Mouse (Mus musculus) hindbrain, embryonic 15.5 days (tissue): ENCODE measurements at regions not wholly inside any gene's neighbourhood (a gene's known extent, or its start where the extent isn't known, plus 50 kb on each side); places are given as distances from the start of the nearest gene placed in this dataset.
"Not testable (repeated sequence)": the region's sequence is repeated elsewhere in the genome, so short reads cannot be mapped to it uniquely, and the experiment has no call there.

ENCODE experiments used
- ATAC-seq: fragments of 200-750 bp; cut with Nextera tagmentation; 2 replicates; pipeline ENCODE4 v1.8.0; 2017; ENCODE audit warnings: low read depth, moderate number of reproducible peaks, moderate TSS enrichment; ENCODE audit not compliant: low FRiP score
- H3K27ac ChIP-seq: fragments of 300-500 bp; sonication (generic); replicated peaks from 2 replicates; pipeline ENCODE4 v1.5.1; 2015; ENCODE audit warnings: mild to moderate bottlenecking, inconsistent platforms
- H3K27me3 ChIP-seq: fragments of 300-500 bp; sonication (generic); 2 replicates; pipeline ENCODE4 v1.6.1; 2015; ENCODE audit warnings: control low read depth, inconsistent platforms
- H3K36me3 ChIP-seq: fragments of 300-500 bp; sonication (generic); 2 replicates; pipeline ENCODE4 v1.6.1; 2015; ENCODE audit warnings: control low read depth, inconsistent platforms
- H3K4me1 ChIP-seq: fragments of 300-500 bp; sonication (generic); replicated peaks from 2 replicates; pipeline ENCODE4 v1.6.1; 2015; ENCODE audit warnings: control low read depth, inconsistent platforms
- H3K4me2 ChIP-seq: fragments of 300-500 bp; sonication (generic); 2 replicates; pipeline ENCODE4 v1.6.1; 2015; ENCODE audit warnings: moderate library complexity, mild to moderate bottlenecking, inconsistent platforms
- H3K4me3 ChIP-seq: fragments of 300-500 bp; sonication (generic); 2 replicates; pipeline ENCODE4 v1.5.1; 2015; ENCODE audit warnings: mild to moderate bottlenecking, inconsistent platforms
- H3K9ac ChIP-seq: fragments of 300-500 bp; sonication (generic); 2 replicates; pipeline ENCODE4 v1.6.1; 2015; ENCODE audit warnings: inconsistent platforms
- H3K9me3 ChIP-seq: fragments of 300-500 bp; sonication (generic); 2 replicates; pipeline ENCODE4 v1.6.1; 2016; ENCODE audit warnings: control low read depth, inconsistent platforms
- WGBS: fragments of 180-500 bp; shearing (Covaris S2); methylation state at CpG from one replicate; pipeline ENCODE4 v1.1.7; 2015; 5-methylcytosine and 5-hydroxymethylcytosine counted together

DNA sequence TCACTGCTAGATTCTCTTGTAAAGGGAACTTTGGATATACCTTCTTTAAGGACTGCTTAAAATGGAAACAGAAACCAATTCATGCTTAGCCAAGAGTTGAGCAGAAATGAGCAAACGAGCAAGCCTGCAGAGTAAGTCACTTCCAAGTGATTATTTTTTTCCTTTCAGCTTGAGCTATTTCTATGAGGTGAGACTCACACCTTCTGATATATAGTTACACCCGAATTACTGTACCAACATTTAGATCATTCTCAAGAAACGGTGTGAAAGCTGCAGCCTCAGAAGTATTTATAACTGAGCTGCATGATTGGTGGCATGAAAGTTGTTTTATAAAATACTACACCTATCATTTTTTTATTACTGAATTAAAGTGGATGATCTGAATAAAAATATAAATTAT, 771.9 kb upstream of the 4930452B06Rik start:
- no peak for ATAC-seq
- H3K36me3 ChIP-seq, result no peaks in the 10 kb centered on the region
- no peak overlapping the region for H3K4me3 ChIP-seq
- no peaks in the 10 kb centered on the region for H3K4me1 ChIP-seq
- WGBS, result 74% methylated on average over 3 of the region's 3 CpGs
- H3K9me3 ChIP-seq, result no peaks in the 10 kb centered on the region
- H3K9ac ChIP-seq, result no peak overlapping the region
- H3K27me3 ChIP-seq, result no peaks in the 10 kb centered on the region
- no peak overlapping the region for H3K4me2 ChIP-seq
- H3K27ac ChIP-seq, result no peak overlapping the region

DNA sequence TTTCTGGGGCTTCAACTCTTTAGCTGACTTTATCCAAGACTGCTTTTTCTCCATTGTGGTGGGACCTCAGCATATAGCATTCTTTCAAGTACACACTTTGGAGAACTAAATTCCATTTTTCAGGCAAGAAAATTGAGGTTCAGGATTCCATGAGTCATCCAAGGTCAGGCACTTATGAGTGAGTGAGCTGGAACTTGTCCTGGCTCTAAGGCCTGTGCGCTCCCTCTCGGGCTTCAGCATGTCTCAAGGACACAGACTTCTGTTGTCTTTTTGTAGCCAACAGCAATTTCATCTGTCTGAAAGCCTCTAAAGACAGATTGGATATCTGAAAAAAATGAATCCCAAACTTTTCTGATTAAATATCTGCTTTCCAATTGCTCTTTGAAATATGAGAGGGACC, 769.1 kb upstream of the 4930452B06Rik start:
- H3K4me3 ChIP-seq, result no peak overlapping the region
- 97% methylated on average over 2 of the region's 2 CpGs for WGBS
- H3K36me3 ChIP-seq, result no peaks in the 10 kb centered on the region
- no peak overlapping the region for H3K4me2 ChIP-seq
- no peaks in the 10 kb centered on the region for H3K27me3 ChIP-seq
- no peaks in the 10 kb centered on the region for H3K4me1 ChIP-seq
- no peak for ATAC-seq
- H3K9me3 ChIP-seq, result no peaks in the 10 kb centered on the region
- no peak overlapping the region for H3K27ac ChIP-seq
- H3K9ac ChIP-seq, result no peak overlapping the region

DNA sequence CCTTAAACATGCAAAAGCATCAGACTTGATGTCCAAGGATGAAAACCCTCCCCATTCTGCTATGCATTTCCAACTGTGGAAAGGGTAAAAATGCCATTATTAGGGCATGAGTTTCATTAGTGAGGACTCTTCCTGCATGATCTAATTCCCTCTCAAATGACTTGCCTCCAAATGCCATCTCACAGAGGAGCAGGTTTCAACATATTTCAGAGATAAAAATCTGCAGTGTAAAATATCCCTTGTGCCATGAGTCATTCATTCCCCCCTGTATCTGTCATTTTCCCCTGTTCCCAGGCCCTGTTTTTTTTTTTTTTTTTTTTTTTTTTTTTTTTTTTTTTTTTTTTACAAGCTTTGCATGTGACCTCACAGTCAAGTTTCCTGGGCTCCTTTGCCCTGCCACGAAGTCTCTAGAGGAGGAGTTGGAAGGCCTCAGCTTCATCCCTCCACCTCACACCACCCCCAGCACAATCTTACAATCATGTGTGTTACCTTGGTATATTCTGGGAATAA, 767.1 kb upstream of the 4930452B06Rik start:
- no peaks in the 10 kb centered on the region for H3K27me3 ChIP-seq
- H3K27ac ChIP-seq, result no peak overlapping the region
- 70% methylated on average over 1 of the region's 1 CpGs for WGBS
- H3K9ac ChIP-seq, result no peak overlapping the region
- no peaks in the 10 kb centered on the region for H3K4me1 ChIP-seq
- H3K36me3 ChIP-seq, result no peaks in the 10 kb centered on the region
- no peaks in the 10 kb centered on the region for H3K9me3 ChIP-seq
- H3K4me2 ChIP-seq, result no peak overlapping the region
- no peak for ATAC-seq
- H3K4me3 ChIP-seq, result no peak overlapping the region

DNA sequence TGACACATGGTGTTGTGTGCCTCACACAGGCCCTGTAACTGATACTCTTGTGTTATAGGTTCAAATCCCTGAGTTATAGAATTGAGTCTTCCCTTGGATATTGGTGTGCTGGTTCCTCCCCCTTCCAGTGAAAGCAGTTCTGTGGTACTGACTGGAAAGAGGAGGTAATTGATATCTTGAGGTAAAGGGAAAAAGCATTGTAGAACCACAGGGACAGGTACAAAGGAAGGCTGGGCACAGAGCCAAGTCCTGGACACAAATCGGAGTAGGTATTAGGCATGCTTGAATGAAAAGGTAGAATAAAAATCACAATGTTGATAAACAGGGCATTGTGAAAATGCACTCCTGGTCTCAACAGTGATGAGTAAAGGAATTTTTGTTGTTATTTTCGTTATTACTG, 765.8 kb upstream of the 4930452B06Rik start:
- no peak for ATAC-seq
- Histone ChIP-seq H3K9me3 (no peaks in the 10 kb centered on the region), H3K4me3 (no peak overlapping the region), H3K4me1 (no peaks in the 10 kb centered on the region), H3K4me2 (no peak overlapping the region), H3K36me3 (no peaks in the 10 kb centered on the region), H3K27me3 (no peaks in the 10 kb centered on the region), H3K27ac (no peak overlapping the region), H3K9ac (no peak overlapping the region)
- WGBS, result 77% methylated on average over 2 of the region's 2 CpGs

DNA sequence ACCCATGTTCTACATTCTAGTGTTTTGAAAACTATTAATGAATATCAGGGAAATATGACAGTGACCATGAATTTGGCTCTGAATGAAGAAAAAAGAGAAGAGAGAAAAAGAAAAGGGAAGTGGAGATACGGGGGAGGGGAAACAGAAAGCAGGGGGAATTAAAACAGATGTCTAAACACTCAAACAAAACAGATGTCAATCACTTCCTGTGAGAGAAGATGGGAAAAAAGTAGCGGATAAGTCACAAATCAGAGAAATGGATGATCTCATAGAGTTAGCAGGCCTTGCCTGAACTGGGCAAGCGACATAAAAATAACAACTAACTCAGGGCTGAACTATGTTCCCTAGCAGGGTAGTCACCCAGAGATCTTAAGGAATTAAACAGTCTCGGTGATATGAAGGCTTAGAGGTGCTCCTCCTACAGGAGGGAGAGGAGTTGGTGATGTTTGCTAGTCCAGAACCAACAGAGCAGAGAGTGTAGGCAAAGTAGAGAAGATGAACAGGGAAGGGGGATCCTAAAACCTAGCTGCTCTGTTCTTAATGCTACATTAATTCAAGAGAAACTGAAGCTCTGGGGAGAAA, 745.9 kb upstream of the 4930452B06Rik start:
- no peak overlapping the region for H3K4me3 ChIP-seq
- no peaks in the 10 kb centered on the region for H3K27me3 ChIP-seq
- no peak for ATAC-seq
- H3K4me2 ChIP-seq, result no peak overlapping the region
- no peaks in the 10 kb centered on the region for H3K4me1 ChIP-seq
- H3K27ac ChIP-seq, result no peak overlapping the region
- 75% methylated on average over 4 of the region's 4 CpGs for WGBS
- H3K9ac ChIP-seq, result no peak overlapping the region
- H3K36me3 ChIP-seq, result no peaks in the 10 kb centered on the region
- H3K9me3 ChIP-seq, result no peaks in the 10 kb centered on the region

DNA sequence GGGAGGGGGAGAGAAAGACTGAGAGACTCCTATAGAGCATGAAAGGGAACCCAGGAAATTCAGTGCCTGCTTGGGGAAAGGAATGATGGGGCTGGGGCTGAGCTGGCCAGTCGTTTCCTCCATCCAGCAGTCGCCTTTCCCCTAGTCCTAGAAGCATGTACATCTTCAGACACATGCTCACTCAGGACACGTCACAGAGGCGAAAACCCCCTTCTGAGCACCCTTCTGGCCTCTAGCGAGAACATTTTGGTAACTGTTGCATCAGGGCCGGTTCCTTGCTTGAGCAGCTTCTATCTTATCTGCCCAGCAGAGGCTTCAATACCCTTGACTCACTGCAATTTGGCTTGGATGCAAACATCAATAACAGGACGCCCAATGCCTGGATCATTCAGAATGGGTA, 737.6 kb upstream of the 4930452B06Rik start:
- H3K36me3 ChIP-seq, result no peaks in the 10 kb centered on the region
- no peak overlapping the region for H3K4me2 ChIP-seq
- H3K27me3 ChIP-seq, result no peaks in the 10 kb centered on the region
- H3K4me1 ChIP-seq, result no peaks in the 10 kb centered on the region
- H3K27ac ChIP-seq, result no peak overlapping the region
- H3K9ac ChIP-seq, result no peak overlapping the region
- WGBS, result 88% methylated on average over 7 of the region's 7 CpGs
- no peak for ATAC-seq
- H3K9me3 ChIP-seq, result no peaks in the 10 kb centered on the region
- no peak overlapping the region for H3K4me3 ChIP-seq

DNA sequence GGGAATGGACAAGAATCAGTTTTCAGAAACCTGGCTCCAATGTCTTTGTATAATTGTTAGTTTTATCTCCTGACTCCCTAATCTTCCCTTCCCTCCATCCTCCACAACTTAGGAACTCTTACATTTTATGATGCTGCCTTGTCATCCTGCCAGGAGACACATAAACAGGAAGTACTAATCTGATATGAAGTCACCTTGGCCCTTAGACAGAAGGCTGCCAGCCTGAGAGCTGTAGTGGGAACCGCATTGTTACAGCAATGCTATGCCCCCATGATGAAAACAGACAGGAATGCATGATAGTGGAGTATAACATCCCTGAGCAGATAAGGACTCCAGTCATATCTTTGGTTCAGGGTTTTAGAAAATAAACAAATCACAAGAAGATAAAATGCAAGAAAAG, 734.8 kb upstream of the 4930452B06Rik start:
- H3K4me3 ChIP-seq, result no peak overlapping the region
- H3K4me1 ChIP-seq, result no peaks in the 10 kb centered on the region
- ATAC-seq, result no peak
- no peaks in the 10 kb centered on the region for H3K27me3 ChIP-seq
- no peaks in the 10 kb centered on the region for H3K9me3 ChIP-seq
- 88% methylated on average over 1 of the region's 1 CpGs for WGBS
- H3K36me3 ChIP-seq, result no peaks in the 10 kb centered on the region
- H3K27ac ChIP-seq, result no peak overlapping the region
- H3K4me2 ChIP-seq, result no peak overlapping the region
- no peak overlapping the region for H3K9ac ChIP-seq

DNA sequence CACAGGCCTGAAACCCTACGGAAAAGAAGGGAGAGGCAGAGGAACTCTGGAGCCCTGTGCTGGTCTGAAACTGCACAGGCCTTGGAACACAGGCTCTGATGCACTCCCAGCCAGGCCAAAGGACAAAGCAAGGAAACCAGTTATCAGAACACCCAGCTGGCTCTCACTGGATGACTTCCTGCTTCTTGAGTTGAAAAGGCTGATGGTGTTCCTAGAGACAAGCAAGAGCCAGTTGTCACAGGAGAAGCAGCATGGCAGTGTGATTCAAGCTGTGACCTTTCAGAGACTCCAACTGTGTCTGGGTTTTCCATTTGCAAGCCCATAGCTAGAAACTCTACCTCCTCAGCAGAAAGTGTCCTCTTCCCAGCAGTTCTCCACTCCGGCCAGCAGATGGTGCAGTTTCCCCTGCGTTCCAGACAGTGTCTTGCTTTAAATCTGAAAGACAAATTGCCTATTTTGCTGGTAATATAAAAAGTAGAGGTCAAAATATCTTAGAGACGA, 727.3 kb upstream of the 4930452B06Rik start:
- WGBS, result 18% methylated on average over 4 of the region's 4 CpGs
- 0 out of 2 replicates have a peak, but pooled peaks have one; percentile 30 for ATAC-seq
- H3K4me1 ChIP-seq, result no peaks in the 10 kb centered on the region

DNA sequence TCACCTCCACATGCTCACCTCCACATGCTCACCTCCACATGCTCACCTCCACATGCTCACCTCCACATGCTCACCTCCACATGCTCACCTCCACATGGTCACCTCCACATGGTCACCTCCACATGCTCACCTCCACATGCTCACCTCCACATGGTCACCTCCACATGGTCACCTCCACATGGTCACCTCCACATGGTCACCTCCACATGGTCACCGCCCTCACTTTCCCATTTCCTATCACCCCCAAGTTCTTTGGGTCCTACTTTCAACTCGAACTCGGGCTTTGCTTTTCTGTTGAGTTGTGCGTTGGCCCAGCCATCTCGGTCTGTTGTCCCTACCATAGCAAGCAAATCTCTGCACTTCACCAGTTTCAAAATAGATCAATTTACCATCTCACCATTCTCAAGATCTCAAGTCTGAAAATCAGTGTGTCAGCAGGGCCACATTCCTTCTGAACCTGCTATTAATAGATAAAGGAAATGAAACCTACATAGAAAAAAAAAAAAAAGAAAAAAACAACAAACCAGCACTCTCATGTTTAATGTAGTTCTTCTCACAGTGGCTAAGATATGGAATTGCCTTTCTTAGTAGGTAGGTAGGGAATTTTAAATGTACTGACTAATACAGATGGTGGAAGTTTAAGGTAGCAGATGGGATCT, 724.0 kb upstream of the 4930452B06Rik start:
- not testable (repeated sequence) for H3K4me2 ChIP-seq, H3K9me3 ChIP-seq, H3K4me1 ChIP-seq, H3K9ac ChIP-seq, ATAC-seq, H3K27ac ChIP-seq, H3K4me3 ChIP-seq, H3K36me3 ChIP-seq, H3K27me3 ChIP-seq
- 95% methylated on average over 5 of the region's 5 CpGs for WGBS

More for the DNA sequence above, 727.3 kb upstream of the 4930452B06Rik start:
- no peak overlapping the region for H3K4me2 ChIP-seq
- H3K36me3 ChIP-seq, result no peaks in the 10 kb centered on the region
- no peak overlapping the region for H3K27ac ChIP-seq
- no peak overlapping the region for H3K4me3 ChIP-seq
- H3K9me3 ChIP-seq, result no peaks in the 10 kb centered on the region
- no peaks in the 10 kb centered on the region for H3K27me3 ChIP-seq
- no peak overlapping the region for H3K9ac ChIP-seq

DNA sequence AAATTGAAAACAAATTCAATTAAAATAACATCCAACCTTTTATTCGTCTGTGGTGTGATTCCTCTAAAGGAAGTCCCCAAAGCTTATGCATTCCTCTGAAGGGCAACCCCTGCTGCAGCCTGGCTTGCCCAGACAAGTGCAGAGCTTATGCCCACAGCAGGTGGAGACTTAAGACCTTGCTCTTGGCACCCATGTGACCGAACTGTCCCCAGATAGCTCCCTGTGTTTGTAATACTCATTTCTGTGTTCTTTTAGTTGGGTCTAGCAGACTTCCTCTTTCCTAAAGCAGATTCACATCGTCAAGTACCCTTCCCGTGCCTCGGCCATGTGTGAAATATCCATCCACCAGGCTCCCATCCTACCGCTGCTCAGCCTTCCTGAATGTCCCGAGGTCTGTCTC, 723.1 kb upstream of the 4930452B06Rik start:
- H3K4me1 ChIP-seq, result no peaks in the 10 kb centered on the region
- H3K27me3 ChIP-seq, result no peaks in the 10 kb centered on the region
- no peak overlapping the region for H3K27ac ChIP-seq
- H3K4me3 ChIP-seq, result no peak overlapping the region
- ATAC-seq, result no peak
- WGBS, result 73% methylated on average over 7 of the region's 7 CpGs
- H3K36me3 ChIP-seq, result no peaks in the 10 kb centered on the region
- no peaks in the 10 kb centered on the region for H3K9me3 ChIP-seq
- no peak overlapping the region for H3K9ac ChIP-seq
- H3K4me2 ChIP-seq, result no peak overlapping the region
